Mouse (Mus musculus): ENCODE data around the gene Prkg1. TPM values are rescaled to one million over a fixed set of nuclear protein-coding genes. Genes with fewer than 3 reads are reported as not detected.
A peak's percentile ranks its signal among the peaks of the same experiment; 100 is the strongest.

Prkg1 gene
- polyA plus RNA-seq, 1 experiment from 2014 or later: 10.3 TPM

- 60% methylated on average over 3 of the region's 3 CpGs for WGBS
- no peak overlapping the region for H3K9ac ChIP-seq (replicated peaks; ENCODE audit: low read depth, low read length)
- no peak for ATAC-seq (ENCODE audit: low read depth)
- no peaks in the 10 kb centered on the region for H3K4me1 ChIP-seq (ENCODE audit: control insufficient read depth, insufficient read depth, low read length)
- H3K36me3 ChIP-seq (ENCODE audit: control insufficient read depth, insufficient read depth, low read length): no peaks in the 10 kb centered on the region
- no peak overlapping the region for H3K4me2 ChIP-seq (ENCODE audit: low read depth, low read length)
- H3K9me3 ChIP-seq (ENCODE audit: control insufficient read depth, low read length): no peaks in the 10 kb centered on the region
- no peak overlapping the region for H3K4me3 ChIP-seq (ENCODE audit: low read depth, low read length)
- H3K27me3 ChIP-seq (ENCODE audit: control insufficient read depth, insufficient read depth, low read length): no peaks in the 10 kb centered on the region
- no peak overlapping the region for H3K27ac ChIP-seq (ENCODE audit: low read depth, low read length)
These were observed 875.0 kb downstream of the Prkg1 start for GRCm38 (mm10) chr19:30889851-30890250.

DNA sequence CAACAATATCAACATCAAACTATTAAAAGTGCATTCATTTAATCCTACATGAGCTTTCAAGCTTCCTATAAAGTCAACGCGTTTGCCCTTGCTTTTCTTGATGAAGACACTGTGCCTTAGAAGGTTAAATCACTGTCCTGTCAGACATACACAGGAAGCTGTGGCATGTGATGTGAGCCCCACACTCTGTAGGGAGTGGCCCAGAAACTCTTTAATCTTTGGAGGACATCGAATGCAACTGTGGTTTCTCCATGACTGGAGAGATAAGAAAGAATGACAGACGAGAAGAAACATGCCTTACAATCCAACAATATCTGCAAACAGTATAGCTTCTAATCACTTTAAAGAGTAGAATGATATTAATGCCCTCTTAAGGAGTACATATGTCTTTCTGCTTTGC is 903.4 kb downstream of the Prkg1 start:
- 93% methylated on average over 4 of the region's 4 CpGs for WGBS
- Histone ChIP-seq H3K9me3 (ENCODE audit: control insufficient read depth, low read length) (no peaks in the 10 kb centered on the region), H3K27ac (ENCODE audit: low read depth, low read length) (no peak overlapping the region), H3K36me3 (ENCODE audit: control insufficient read depth, insufficient read depth, low read length) (no peaks in the 10 kb centered on the region), H3K4me1 (ENCODE audit: control insufficient read depth, insufficient read depth, low read length) (no peaks in the 10 kb centered on the region), H3K9ac (replicated peaks; ENCODE audit: low read depth, low read length) (no peak overlapping the region), H3K27me3 (ENCODE audit: control insufficient read depth, insufficient read depth, low read length) (no peaks in the 10 kb centered on the region), H3K4me2 (ENCODE audit: low read depth, low read length) (no peak overlapping the region), H3K4me3 (ENCODE audit: low read depth, low read length) (no peak overlapping the region)
- no peak for ATAC-seq (ENCODE audit: low read depth)

GRCm38 (mm10) chr19:30851023-30851422 is 913.8 kb downstream of the Prkg1 start:
- Histone ChIP-seq H3K27ac (ENCODE audit: low read depth, low read length) (no peak overlapping the region), H3K4me2 (ENCODE audit: low read depth, low read length) (no peak overlapping the region), H3K9ac (replicated peaks; ENCODE audit: low read depth, low read length) (no peak overlapping the region), H3K4me1 (ENCODE audit: control insufficient read depth, insufficient read depth, low read length) (no peaks in the 10 kb centered on the region), H3K4me3 (ENCODE audit: low read depth, low read length) (no peak overlapping the region), H3K9me3 (ENCODE audit: control insufficient read depth, low read length) (no peaks in the 10 kb centered on the region), H3K27me3 (ENCODE audit: control insufficient read depth, insufficient read depth, low read length) (no peaks in the 10 kb centered on the region), H3K36me3 (ENCODE audit: control insufficient read depth, insufficient read depth, low read length) (no peaks in the 10 kb centered on the region)
- 73% methylated on average over 4 of the region's 4 CpGs for WGBS
- no peak for ATAC-seq (ENCODE audit: low read depth)

- Histone ChIP-seq H3K4me1 (ENCODE audit: control insufficient read depth, insufficient read depth, low read length) (no peaks in the 10 kb centered on the region), H3K9me3 (ENCODE audit: control insufficient read depth, low read length) (no peaks in the 10 kb centered on the region), H3K4me3 (ENCODE audit: low read depth, low read length) (no peak overlapping the region), H3K4me2 (ENCODE audit: low read depth, low read length) (no peak overlapping the region), H3K27me3 (ENCODE audit: control insufficient read depth, insufficient read depth, low read length) (no peaks in the 10 kb centered on the region), H3K9ac (replicated peaks; ENCODE audit: low read depth, low read length) (no peak overlapping the region), H3K36me3 (ENCODE audit: control insufficient read depth, insufficient read depth, low read length) (no peaks in the 10 kb centered on the region), H3K27ac (ENCODE audit: low read depth, low read length) (no peak overlapping the region)
- no peak for ATAC-seq (ENCODE audit: low read depth)
- WGBS: 81% methylated on average over 4 of the region's 4 CpGs
These were observed 919.9 kb downstream of the Prkg1 start for GRCm38 (mm10) chr19:30844916-30845315.

DNA sequence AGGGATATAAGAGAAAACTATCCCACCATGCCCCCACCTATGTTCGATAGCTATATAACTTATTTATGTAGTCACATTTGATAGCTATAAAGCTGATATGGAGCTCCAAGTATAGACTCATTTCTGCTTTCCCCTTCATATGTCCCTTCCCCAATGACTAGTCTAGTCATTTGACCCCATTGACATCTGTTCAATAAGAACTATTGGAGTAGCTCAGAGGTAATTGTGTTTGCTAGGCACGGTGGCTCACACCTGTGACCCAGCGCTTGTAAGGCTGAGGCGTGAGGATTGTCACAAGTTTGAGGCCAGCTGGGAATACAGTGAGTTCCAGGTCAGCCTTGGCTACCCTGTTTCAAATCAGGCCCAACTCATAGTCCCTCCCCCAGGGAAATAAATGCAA is 921.2 kb downstream of the Prkg1 start:
- no peaks in the 10 kb centered on the region for H3K36me3 ChIP-seq (ENCODE audit: control insufficient read depth, insufficient read depth, low read length)
- ATAC-seq (ENCODE audit: low read depth): peak; percentile 58
- no peaks in the 10 kb centered on the region for H3K9me3 ChIP-seq (ENCODE audit: control insufficient read depth, low read length)
- WGBS: 71% methylated on average over 4 of the region's 4 CpGs
- H3K4me2 ChIP-seq (ENCODE audit: low read depth, low read length): no peak overlapping the region
- H3K9ac ChIP-seq (replicated peaks; ENCODE audit: low read depth, low read length): no peak overlapping the region
- H3K4me3 ChIP-seq (ENCODE audit: low read depth, low read length): no peak overlapping the region
- H3K27me3 ChIP-seq (ENCODE audit: control insufficient read depth, insufficient read depth, low read length): no peaks in the 10 kb centered on the region
- no peak overlapping the region for H3K27ac ChIP-seq (ENCODE audit: low read depth, low read length)
- no peaks in the 10 kb centered on the region for H3K4me1 ChIP-seq (ENCODE audit: control insufficient read depth, insufficient read depth, low read length)

DNA sequence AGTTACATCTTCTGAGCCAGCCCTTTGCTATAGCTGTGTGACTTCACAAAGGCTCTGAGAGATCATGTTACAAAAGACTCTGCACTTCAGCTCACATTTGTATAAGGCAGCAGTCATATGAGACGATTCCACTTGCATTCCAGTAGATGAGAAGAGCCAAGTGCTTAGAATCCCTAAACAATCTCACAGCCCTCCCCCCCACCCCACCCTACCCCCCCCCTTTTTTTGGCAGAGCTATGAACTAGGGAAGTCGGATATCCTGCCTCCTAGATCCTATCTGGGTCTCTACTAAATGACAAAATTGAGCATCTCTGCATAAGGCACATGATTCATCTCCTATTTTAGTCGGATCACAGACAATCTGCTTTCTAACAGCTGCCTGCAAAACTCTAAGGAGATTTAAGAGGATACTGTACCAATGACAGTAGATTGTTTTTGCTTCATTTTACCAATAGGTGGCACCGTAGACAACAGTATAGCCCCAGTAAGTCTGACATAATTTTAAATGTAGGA is 921.7 kb downstream of the Prkg1 start:
- Histone ChIP-seq H3K4me2 (ENCODE audit: low read depth, low read length) (no peak overlapping the region), H3K4me3 (ENCODE audit: low read depth, low read length) (no peak overlapping the region), H3K9ac (replicated peaks; ENCODE audit: low read depth, low read length) (no peak overlapping the region), H3K36me3 (ENCODE audit: control insufficient read depth, insufficient read depth, low read length) (no peaks in the 10 kb centered on the region), H3K27me3 (ENCODE audit: control insufficient read depth, insufficient read depth, low read length) (no peaks in the 10 kb centered on the region), H3K9me3 (ENCODE audit: control insufficient read depth, low read length) (no peaks in the 10 kb centered on the region), H3K27ac (ENCODE audit: low read depth, low read length) (no peak overlapping the region), H3K4me1 (ENCODE audit: control insufficient read depth, insufficient read depth, low read length) (no peaks in the 10 kb centered on the region)
- 10% methylated on average over 4 of the region's 4 CpGs for WGBS
- peak; percentile 91 for ATAC-seq (ENCODE audit: low read depth)

DNA sequence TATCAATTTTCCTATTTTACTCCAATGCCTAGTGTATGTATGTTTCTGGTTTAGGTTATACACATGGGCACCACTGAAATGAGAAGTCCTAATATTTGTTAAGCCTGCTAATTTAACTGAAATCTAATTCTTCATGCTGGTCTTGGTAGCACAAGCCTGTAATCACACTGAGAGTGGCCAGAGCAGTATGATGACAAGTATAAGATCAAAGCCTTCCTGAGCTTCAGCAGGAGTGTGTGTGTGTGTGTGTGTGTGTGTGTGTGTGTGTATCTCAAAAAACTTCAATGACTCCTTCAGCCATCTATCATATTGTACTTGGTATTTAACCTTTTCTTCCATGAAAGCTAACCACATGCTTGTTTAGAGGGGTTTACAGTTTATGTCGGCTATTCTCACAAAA is 922.2 kb downstream of the Prkg1 start:
- H3K27me3 ChIP-seq (ENCODE audit: control insufficient read depth, insufficient read depth, low read length): no peaks in the 10 kb centered on the region
- no peaks in the 10 kb centered on the region for H3K36me3 ChIP-seq (ENCODE audit: control insufficient read depth, insufficient read depth, low read length)
- H3K4me2 ChIP-seq (ENCODE audit: low read depth, low read length): no peak overlapping the region
- ATAC-seq (ENCODE audit: low read depth): no peak
- no peak overlapping the region for H3K9ac ChIP-seq (replicated peaks; ENCODE audit: low read depth, low read length)
- no peaks in the 10 kb centered on the region for H3K9me3 ChIP-seq (ENCODE audit: control insufficient read depth, low read length)
- H3K27ac ChIP-seq (ENCODE audit: low read depth, low read length): no peak overlapping the region
- 84% methylated on average over 1 of the region's 1 CpGs for WGBS
- H3K4me1 ChIP-seq (ENCODE audit: control insufficient read depth, insufficient read depth, low read length): no peaks in the 10 kb centered on the region
- H3K4me3 ChIP-seq (ENCODE audit: low read depth, low read length): no peak overlapping the region

DNA sequence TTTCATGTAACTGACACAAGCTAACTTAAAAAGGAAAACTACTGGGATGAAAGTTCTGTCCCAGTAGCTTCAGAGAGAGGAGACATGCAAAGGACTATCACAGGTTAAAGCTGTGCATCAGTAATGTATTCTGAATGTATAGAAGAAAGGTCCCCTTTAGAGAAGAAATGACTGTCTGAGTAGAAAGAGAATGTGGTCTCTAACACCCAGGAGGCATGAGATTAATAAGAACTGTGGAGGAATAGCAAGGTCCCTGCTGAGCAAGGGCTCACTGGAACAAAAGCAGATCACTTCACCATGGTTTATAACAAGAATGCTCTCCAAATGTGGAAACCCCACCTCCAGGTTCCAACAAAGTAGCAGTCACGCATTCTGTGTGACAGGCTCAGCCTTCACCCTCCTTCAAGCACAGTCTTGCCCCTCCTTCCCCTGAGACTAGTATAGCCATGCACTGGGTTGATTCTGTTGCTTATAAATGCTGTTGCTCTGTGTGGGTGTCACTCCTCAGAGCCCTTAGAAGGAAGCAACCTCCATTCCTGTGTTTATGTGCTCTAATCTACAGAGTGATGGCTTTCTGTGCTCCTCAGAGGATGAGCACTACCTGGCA is 931.7 kb downstream of the Prkg1 start:
- ATAC-seq (ENCODE audit: low read depth): no peak
- no peak overlapping the region for H3K4me3 ChIP-seq (ENCODE audit: low read depth, low read length)
- H3K4me1 ChIP-seq (ENCODE audit: control insufficient read depth, insufficient read depth, low read length): no peaks in the 10 kb centered on the region
- no peak overlapping the region for H3K4me2 ChIP-seq (ENCODE audit: low read depth, low read length)
- WGBS: 20% methylated on average over 1 of the region's 1 CpGs
- no peak overlapping the region for H3K9ac ChIP-seq (replicated peaks; ENCODE audit: low read depth, low read length)
- 0 out of 2 replicates have a peak, but pooled peaks cover 4% of the 10 kb centered on the region for H3K9me3 ChIP-seq (ENCODE audit: control insufficient read depth, low read length)
- no peak overlapping the region for H3K27ac ChIP-seq (ENCODE audit: low read depth, low read length)
- no peaks in the 10 kb centered on the region for H3K27me3 ChIP-seq (ENCODE audit: control insufficient read depth, insufficient read depth, low read length)
- H3K36me3 ChIP-seq (ENCODE audit: control insufficient read depth, insufficient read depth, low read length): no peaks in the 10 kb centered on the region

- no peaks in the 10 kb centered on the region for H3K36me3 ChIP-seq (ENCODE audit: control insufficient read depth, insufficient read depth, low read length)
- no peak overlapping the region for H3K27ac ChIP-seq (ENCODE audit: low read depth, low read length)
- H3K4me2 ChIP-seq (ENCODE audit: low read depth, low read length): no peak overlapping the region
- ATAC-seq (ENCODE audit: low read depth): no peak
- no peaks in the 10 kb centered on the region for H3K4me1 ChIP-seq (ENCODE audit: control insufficient read depth, insufficient read depth, low read length)
- H3K9ac ChIP-seq (replicated peaks; ENCODE audit: low read depth, low read length): no peak overlapping the region
- H3K4me3 ChIP-seq (ENCODE audit: low read depth, low read length): no peak overlapping the region
- 0 out of 2 replicates have a peak, but pooled peaks cover 4% of the 10 kb centered on the region for H3K9me3 ChIP-seq (ENCODE audit: control insufficient read depth, low read length)
- no peaks in the 10 kb centered on the region for H3K27me3 ChIP-seq (ENCODE audit: control insufficient read depth, insufficient read depth, low read length)
- 88% methylated on average over 7 of the region's 7 CpGs for WGBS
These were observed 935.5 kb downstream of the Prkg1 start for GRCm38 (mm10) chr19:30829231-30829775.
